Mouse (Mus musculus) cerebellum, postnatal 25 days (tissue): ENCODE data around the gene Olfr112.
"Not testable (repeated sequence)": the region's sequence is repeated elsewhere in the genome, so short reads cannot be mapped to it uniquely, and the experiment has no call there.

Experiments used
- DNase-seq, 2 experiments: peaks; one replicate each; pipeline ENCODE4 v3.0.0; 2021; ENCODE audit warnings: mixed read lengths in 2 of 2

Gene Olfr112

DNA sequence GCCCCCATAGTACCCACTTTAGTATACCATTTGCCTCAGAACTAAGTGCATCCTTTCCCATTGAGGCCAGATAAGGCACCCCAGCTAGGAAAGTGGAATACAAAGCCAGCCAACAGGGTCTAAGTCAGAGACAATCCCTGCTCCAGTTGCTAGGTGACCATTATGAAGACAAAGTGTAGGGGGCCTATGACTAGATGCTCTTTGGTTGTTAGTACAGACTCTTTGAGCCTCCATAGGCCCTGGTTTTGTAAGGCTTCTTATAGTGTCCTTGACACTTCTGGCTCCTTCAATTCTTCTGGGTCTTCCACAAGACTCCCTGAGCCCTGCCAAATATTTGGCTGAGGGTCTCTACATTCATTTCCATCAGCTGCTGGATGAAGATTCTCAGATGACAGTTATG is at the start of gene Olfr112:
TSS of gene Olfr112 (minus strand) at position 101 of the 400 bp plus-strand sequence.
- DNase-seq, result no peak

DNA sequence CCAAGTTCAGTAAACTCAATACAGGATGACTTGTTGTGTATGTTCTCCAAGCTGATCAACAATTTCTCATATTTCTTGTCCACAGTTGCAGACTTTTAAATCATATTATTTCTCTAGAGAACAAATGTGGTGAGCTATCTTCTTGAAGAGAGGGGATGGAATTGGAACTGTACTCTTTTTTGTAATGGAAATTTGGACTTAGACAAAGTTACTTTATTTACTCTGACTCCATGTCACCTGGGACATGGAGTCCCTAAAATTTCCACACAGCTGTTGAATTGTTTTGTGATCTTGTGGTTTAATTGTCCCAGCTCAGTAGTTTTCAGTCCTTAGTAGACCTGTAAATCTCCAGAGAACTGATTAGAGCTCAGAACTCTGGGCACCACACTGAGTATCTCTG is 23.4 kb upstream of the Olfr112 start, which contains the start of gene Olfr114:
TSS of gene Olfr114 (minus strand) at position 101 of the 400 bp plus-strand sequence.
- DNase-seq, result no peak

- no peak for DNase-seq
Observed at GRCm38 (mm10) chr17:37577563-37577962, 8.3 kb upstream of the Olfr112 start, which contains the start of gene Olfr113. Olfr113 (minus strand) TSS chr17:37577663.

DNA sequence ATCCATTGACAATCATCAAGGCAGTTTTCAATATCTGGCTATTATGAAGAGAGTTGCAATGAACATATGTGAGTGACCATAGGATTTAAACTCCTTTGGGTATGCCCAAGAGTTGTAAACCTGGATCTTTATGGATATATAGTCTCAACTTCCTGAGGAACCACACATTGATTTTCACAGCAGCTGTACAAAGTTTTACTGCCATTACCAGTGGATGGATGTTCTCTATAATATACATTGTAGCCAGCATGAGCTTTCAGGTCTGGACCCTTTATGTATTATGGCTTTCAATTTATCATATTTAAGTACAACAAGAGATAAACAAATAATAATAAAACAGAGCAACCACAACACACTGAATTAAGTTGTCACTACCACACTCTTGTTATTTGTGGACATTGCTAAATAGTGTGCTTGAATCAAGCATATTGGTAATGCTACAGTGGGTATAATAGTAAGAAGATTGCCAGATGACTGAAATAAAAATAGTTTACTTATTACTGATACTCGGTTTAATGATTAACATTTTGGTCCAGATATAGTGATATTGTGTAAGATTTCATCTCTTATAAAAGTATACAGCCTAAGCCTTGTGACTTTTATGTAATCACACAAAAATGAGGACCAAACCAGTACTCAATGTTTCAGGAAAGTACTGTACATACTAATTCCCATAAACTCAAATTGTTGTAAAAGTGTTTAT is 10.2 kb downstream of the Olfr112 start:
- no peak for DNase-seq

DNA sequence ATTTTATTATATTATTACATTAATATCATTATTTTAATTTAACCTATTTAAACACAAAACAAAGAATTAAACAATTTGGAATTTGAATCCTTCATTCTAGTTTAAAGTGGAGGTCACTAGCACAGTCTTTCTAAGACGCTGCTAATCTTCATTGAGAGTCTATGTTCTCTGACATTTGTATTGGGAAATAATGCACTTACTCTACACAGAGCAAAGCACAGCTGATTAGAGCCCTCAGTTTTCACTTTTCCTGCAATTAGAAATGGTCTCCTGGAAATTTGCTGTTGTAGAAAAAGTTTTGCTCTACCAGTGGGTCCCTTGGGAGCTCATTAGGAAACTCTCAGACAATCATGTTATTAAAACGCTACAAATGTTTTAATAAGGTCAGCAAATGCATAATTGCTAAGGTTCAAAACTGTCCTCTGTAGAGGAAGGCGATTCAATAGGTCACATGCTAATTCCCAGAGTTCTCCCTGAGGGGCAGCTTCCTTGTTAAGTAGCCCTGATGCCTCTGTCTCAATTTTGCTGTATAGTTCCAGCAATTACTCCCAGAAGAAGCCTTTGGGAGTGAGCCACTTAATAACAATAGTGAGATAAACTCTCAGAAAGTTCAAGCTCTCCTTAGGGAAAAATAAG is 25.3 kb downstream of the Olfr112 start:
- no peak for DNase-seq

DNA sequence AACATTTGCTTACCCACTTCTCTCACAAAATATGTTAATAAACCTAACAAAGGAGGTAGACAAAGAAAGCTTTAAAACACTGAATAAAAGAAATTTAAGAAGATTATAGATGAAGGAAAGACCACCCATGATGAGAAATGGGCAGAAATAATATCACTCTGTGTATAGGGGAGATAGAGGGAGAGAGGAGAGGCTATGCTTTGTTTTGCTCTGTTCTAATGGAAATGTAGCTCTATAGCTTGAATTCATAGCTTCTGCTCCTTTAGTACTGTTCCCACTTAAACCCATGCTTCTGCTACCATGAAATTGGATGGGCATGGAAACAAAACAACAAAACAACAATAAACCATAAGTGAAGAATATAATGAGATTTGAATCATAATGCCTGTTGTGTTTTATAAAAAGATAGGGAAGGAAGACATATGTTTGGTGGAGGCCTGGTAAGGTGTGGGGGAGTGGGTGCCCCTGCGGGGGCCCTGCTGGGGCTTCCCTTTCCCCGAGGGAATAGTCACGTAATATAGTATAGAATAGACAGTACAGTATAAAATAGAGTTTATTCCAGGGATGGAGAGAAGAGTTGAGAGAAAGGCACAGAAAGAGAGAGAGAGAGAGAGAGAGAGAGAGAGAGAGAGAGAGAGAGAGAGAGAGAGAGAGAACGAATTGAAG is 27.7 kb downstream of the Olfr112 start:
- no peak for DNase-seq

- not testable (repeated sequence) for DNase-seq
Observed at GRCm38 (mm10) chr17:37538416-37538815, 30.8 kb downstream of the Olfr112 start.

DNA sequence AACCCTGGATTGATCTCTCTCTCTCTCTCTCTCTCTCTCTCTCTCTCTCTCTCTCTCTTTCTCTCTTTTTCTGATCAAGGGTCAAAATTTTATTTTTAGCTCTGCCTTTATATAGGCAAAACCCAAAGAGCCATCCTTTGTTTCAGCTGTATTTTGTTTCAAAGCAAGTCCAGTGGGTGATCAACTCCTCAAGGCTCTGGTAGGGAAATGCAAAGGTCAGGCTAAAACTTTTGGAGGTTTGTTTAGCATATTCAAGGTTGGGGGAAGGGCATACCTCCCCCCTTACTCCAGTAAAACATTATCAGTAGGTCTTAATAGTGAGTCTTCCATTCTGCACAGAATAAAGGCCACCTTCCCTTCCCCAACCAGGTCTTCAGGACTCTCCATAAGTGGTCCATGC is 34.1 kb downstream of the Olfr112 start:
- no peak for DNase-seq

DNA sequence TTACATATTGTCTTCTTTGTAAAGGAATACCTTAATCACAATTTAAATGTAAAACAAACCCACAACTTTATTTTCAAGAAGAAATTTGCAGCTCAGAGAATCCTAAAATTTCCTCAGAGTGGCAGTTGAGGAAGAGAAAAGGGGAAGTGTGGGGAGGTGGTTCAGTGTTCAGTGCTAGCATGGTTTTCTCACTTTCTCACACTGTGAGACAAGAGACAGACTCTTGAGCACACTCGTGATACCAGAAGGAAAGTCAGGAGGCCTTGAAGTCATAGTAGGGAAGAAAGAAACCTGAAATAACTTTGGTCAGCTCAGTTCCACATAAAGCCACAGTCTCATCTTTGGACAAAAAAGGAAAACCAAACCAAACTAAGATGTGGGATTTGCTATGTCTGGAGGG is 43.8 kb downstream of the Olfr112 start:
- DNase-seq, result not testable (repeated sequence)

DNA sequence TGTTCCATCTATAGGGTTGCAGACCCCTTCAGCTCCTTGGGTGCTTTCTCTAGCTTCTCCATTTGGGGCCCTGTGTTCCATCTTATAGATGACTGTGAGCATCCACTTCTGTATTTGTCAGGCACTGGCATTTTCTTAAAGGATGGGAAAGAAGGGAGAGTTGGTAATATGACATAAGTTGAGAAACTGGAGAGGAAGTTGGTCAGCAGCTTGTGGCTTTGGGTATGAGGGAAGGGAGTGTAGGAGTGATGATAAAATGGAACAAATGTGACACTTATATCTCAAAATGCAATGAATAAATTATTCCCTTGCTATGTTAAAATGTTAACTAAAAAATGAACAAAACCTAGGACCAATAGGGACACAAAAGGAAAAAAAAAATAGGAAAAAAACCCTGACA is 44.6 kb downstream of the Olfr112 start:
- DNase-seq, result not testable (repeated sequence)
